Mouse (Mus musculus) frontal cortex, adult (tissue): ENCODE measurements around the gene 1700001C19Rik.

Experiments used
- ATAC-seq: cut with Nextera tagmentation; 2 replicates; pipeline ENCODE4 v1.9.2; 2017; ENCODE audit warnings: mild to moderate bottlenecking, moderate library complexity, mixed read lengths; ENCODE audit not compliant: low TSS enrichment

1700001C19Rik gene

GRCm38 (mm10) chr17:47436907-47437547 lies at the start of gene 1700001C19Rik:
Gene 1700001C19Rik, minus strand, starts transcription at chr17:47437376.
- no peak for ATAC-seq

GRCm38 (mm10) chr17:47485791-47486190 lies 48.6 kb upstream of the 1700001C19Rik start:
- no peak for ATAC-seq

GRCm38 (mm10) chr17:47484993-47485392 lies 47.8 kb upstream of the 1700001C19Rik start:
- ATAC-seq: no peak

- no peak for ATAC-seq
Measured at GRCm38 (mm10) chr17:47484241-47484921, 47.2 kb upstream of the 1700001C19Rik start.

GRCm38 (mm10) chr17:47482401-47482800 lies 45.2 kb upstream of the 1700001C19Rik start:
- ATAC-seq: no peak

- no peak for ATAC-seq
Measured at GRCm38 (mm10) chr17:47479887-47480286, 42.7 kb upstream of the 1700001C19Rik start.

GRCm38 (mm10) chr17:47475714-47476113 lies 38.5 kb upstream of the 1700001C19Rik start:
- no peak for ATAC-seq

- no peak for ATAC-seq
Measured at GRCm38 (mm10) chr17:47475181-47475580, 38.0 kb upstream of the 1700001C19Rik start.

GRCm38 (mm10) chr17:47474250-47474649 lies 37.1 kb upstream of the 1700001C19Rik start:
- ATAC-seq: no peak

GRCm38 (mm10) chr17:47473434-47473974 lies 36.3 kb upstream of the 1700001C19Rik start:
- ATAC-seq: no peak

GRCm38 (mm10) chr17:47472435-47473350 lies 35.5 kb upstream of the 1700001C19Rik start:
- ATAC-seq: no peak

- no peak for ATAC-seq
Measured at GRCm38 (mm10) chr17:47470686-47471085, 33.5 kb upstream of the 1700001C19Rik start.

GRCm38 (mm10) chr17:47470121-47470520 lies 32.9 kb upstream of the 1700001C19Rik start:
- no peak for ATAC-seq

GRCm38 (mm10) chr17:47469642-47470041 lies 32.5 kb upstream of the 1700001C19Rik start:
- ATAC-seq: no peak

GRCm38 (mm10) chr17:47468466-47468865 lies 31.3 kb upstream of the 1700001C19Rik start:
- no peak for ATAC-seq

GRCm38 (mm10) chr17:47468063-47468462 lies 30.9 kb upstream of the 1700001C19Rik start:
- ATAC-seq: no peak

GRCm38 (mm10) chr17:47467659-47468058 lies 30.5 kb upstream of the 1700001C19Rik start:
- ATAC-seq: no peak

- ATAC-seq: no peak
Measured at GRCm38 (mm10) chr17:47466284-47466683, 29.1 kb upstream of the 1700001C19Rik start.

GRCm38 (mm10) chr17:47465016-47465415 lies 27.8 kb upstream of the 1700001C19Rik start:
- ATAC-seq: no peak

GRCm38 (mm10) chr17:47464248-47464965 lies 27.2 kb upstream of the 1700001C19Rik start:
- ATAC-seq: no peak

- no peak for ATAC-seq
Measured at GRCm38 (mm10) chr17:47462728-47463388, 25.7 kb upstream of the 1700001C19Rik start.
